Mouse (Mus musculus): ENCODE measurements around the gene S100a2. TPM values are rescaled to one million over a fixed set of nuclear protein-coding genes. Genes with fewer than 3 reads are reported as not detected.

S100a2 gene
- polyA plus RNA-seq, 1 experiment from 2014 or later, result not detected

DNA sequence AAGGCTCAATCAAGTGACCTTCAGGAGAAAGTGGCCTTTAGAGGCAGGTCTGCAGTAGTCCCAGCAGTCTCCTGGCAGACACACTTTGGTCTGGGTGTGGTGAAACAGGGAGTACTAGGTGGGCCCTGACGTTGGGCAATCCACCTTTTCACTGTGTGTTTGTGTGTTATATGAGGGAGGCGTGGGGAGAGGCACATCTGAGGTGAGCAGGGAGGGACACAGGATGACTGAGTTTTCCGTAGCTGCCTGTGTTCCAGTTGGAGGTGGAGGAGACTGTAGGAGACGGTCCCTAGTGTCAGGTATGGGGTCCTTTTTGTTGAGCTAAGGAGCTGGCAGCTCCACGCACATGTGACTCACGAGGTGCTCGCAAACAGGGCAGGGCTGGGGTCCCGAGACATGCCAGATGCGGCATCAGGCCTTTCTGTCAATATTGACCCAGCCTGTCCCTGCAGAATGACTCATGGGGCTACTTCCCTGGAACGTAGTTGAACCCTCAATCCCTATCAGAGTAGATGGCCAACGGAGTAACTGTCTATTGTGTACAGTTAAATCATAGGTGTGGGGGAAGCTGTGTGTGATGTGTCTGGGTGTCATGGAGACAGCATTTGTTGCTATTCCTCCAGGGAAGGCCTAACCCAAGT lies 24.7 kb downstream of the S100a2 start:
- Histone ChIP-seq H3K9me3 (ENCODE audit: control insufficient read depth, low read length) (peaks cover 3% of the 10 kb centered on the region; the same call in 1 of the 2 replicates), H3K9ac (ENCODE audit: low read length) (no peak overlapping the region), H3K4me2 (ENCODE audit: low read depth, low read length, severe bottlenecking) (no peak overlapping the region), H3K36me3 (ENCODE audit: control insufficient read depth, insufficient read depth, low read length) (no peaks in the 10 kb centered on the region), H3K4me1 (replicated peaks; ENCODE audit: control insufficient read depth, insufficient read depth, low read length) (peaks cover 5% of the 10 kb centered on the region; the same call in 1 of the 2 replicates), H3K27ac (ENCODE audit: low read depth, low read length) (no peak overlapping the region), H3K27me3 (ENCODE audit: control insufficient read depth, insufficient read depth, low read length) (no peaks in the 10 kb centered on the region; the same call in 1 of the 2 replicates), H3K4me3 (ENCODE audit: low read depth, low read length) (no peak overlapping the region)
- ATAC-seq (replicated peaks; ENCODE audit: low FRiP score) (no peak), DNase-seq (ENCODE audit: low spot score) (no peak)
- whole genome bisulfite sequencing, result 84% methylated on average over 11 of the region's 11 CpGs

DNA sequence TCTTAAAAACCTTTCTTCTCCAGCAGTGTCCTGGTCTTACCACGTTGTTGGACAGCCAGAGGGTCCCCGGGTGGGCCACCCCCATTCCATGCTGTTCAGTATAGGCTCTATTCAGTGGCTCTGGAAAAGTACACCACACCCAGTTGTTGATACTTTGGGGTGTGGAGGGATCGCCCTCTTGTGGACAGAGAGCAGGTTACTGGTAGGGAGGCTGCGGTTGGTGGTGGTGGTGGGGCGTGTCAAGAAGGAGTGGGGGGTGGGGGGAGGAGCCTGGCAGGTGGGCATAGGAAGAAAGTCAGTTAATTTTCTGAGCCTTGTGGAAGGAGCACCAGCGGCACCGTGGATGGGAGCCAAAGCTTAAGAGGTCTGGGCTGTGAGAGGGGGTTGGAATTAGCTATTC lies 25.4 kb downstream of the S100a2 start:
- peaks cover 5% of the 10 kb centered on the region; the same call in 1 of the 2 replicates for H3K4me1 ChIP-seq (replicated peaks; ENCODE audit: control insufficient read depth, insufficient read depth, low read length)
- H3K4me2 ChIP-seq (ENCODE audit: low read depth, low read length, severe bottlenecking), result no peak overlapping the region
- no peak overlapping the region for H3K9ac ChIP-seq (ENCODE audit: low read length)
- H3K9me3 ChIP-seq (ENCODE audit: control insufficient read depth, low read length), result peaks cover 3% of the 10 kb centered on the region; the same call in 1 of the 2 replicates
- no peak overlapping the region for H3K4me3 ChIP-seq (ENCODE audit: low read depth, low read length)
- peak; percentile 63 for DNase-seq (ENCODE audit: low spot score)
- peak; percentile 53 for ATAC-seq (replicated peaks; ENCODE audit: low FRiP score)
- H3K27ac ChIP-seq (ENCODE audit: low read depth, low read length), result no peak overlapping the region
- H3K27me3 ChIP-seq (ENCODE audit: control insufficient read depth, insufficient read depth, low read length), result no peaks in the 10 kb centered on the region; the same call in 1 of the 2 replicates
- 13% methylated on average over 7 of the region's 7 CpGs for WGBS
- H3K36me3 ChIP-seq (ENCODE audit: control insufficient read depth, insufficient read depth, low read length), result no peaks in the 10 kb centered on the region

GRCm38 (mm10) chr3:90615911-90616310 lies 25.9 kb downstream of the S100a2 start:
- H3K9ac ChIP-seq (ENCODE audit: low read length), result no peak overlapping the region
- H3K4me2 ChIP-seq (ENCODE audit: low read depth, low read length, severe bottlenecking), result no peak overlapping the region
- 87% methylated on average over 1 of the region's 1 CpGs for WGBS
- DNase-seq (ENCODE audit: low spot score) (no peak), ATAC-seq (replicated peaks; ENCODE audit: low FRiP score) (no peak)
- peaks cover 3% of the 10 kb centered on the region; the same call in 1 of the 2 replicates for H3K9me3 ChIP-seq (ENCODE audit: control insufficient read depth, low read length)
- no peak overlapping the region for H3K27ac ChIP-seq (ENCODE audit: low read depth, low read length)
- H3K36me3 ChIP-seq (ENCODE audit: control insufficient read depth, insufficient read depth, low read length), result no peaks in the 10 kb centered on the region
- H3K4me1 ChIP-seq (replicated peaks; ENCODE audit: control insufficient read depth, insufficient read depth, low read length), result peaks cover 5% of the 10 kb centered on the region; the same call in 1 of the 2 replicates
- no peaks in the 10 kb centered on the region; the same call in 1 of the 2 replicates for H3K27me3 ChIP-seq (ENCODE audit: control insufficient read depth, insufficient read depth, low read length)
- H3K4me3 ChIP-seq (ENCODE audit: low read depth, low read length), result no peak overlapping the region

GRCm38 (mm10) chr3:90617586-90617985 lies 27.5 kb downstream of the S100a2 start:
- DNase-seq (ENCODE audit: low spot score), result no peak
- no peak overlapping the region for H3K4me3 ChIP-seq (ENCODE audit: low read depth, low read length)
- WGBS, result 24% methylated on average over 1 of the region's 1 CpGs
- ATAC-seq (replicated peaks; ENCODE audit: low FRiP score), result no peak
- H3K4me1 ChIP-seq (replicated peaks; ENCODE audit: control insufficient read depth, insufficient read depth, low read length), result peaks cover 5% of the 10 kb centered on the region; the same call in 1 of the 2 replicates
- H3K27ac ChIP-seq (ENCODE audit: low read depth, low read length), result no peak overlapping the region
- H3K4me2 ChIP-seq (ENCODE audit: low read depth, low read length, severe bottlenecking), result no peak overlapping the region
- H3K9me3 ChIP-seq (ENCODE audit: control insufficient read depth, low read length), result peaks cover 3% of the 10 kb centered on the region; the same call in 1 of the 2 replicates
- no peaks in the 10 kb centered on the region for H3K36me3 ChIP-seq (ENCODE audit: control insufficient read depth, insufficient read depth, low read length)
- H3K9ac ChIP-seq (ENCODE audit: low read length), result no peak overlapping the region
- H3K27me3 ChIP-seq (ENCODE audit: control insufficient read depth, insufficient read depth, low read length), result no peaks in the 10 kb centered on the region; the same call in 1 of the 2 replicates

DNA sequence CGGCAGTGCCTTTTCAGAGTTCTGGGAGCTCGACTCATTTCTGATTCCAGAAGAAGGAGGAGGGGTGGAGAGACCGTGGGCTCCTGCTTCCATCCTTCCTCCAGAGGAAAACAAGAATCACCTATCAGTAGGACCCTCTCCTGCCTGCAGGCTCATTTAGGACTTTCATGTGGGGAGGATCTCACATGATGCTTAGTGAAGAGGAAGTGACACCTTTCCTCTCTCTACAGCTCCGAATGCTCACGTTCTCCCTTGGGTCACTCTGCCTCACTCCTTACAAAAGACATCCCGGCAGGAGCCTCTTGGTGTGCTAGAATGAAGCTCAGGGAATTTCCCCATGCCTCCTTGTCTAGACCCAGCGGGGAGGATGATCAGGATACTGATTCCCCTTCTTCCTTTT lies 31.5 kb downstream of the S100a2 start:
- Histone ChIP-seq H3K9me3 (ENCODE audit: control insufficient read depth, low read length) (peaks cover 3% of the 10 kb centered on the region; the same call in 1 of the 2 replicates), H3K4me1 (replicated peaks; ENCODE audit: control insufficient read depth, insufficient read depth, low read length) (peaks cover 9% of the 10 kb centered on the region; the same call in 1 of the 2 replicates), H3K4me2 (ENCODE audit: low read depth, low read length, severe bottlenecking) (no peak overlapping the region), H3K27me3 (ENCODE audit: control insufficient read depth, insufficient read depth, low read length) (no peaks in the 10 kb centered on the region), H3K4me3 (ENCODE audit: low read depth, low read length) (no peak overlapping the region), H3K9ac (ENCODE audit: low read length) (no peak overlapping the region), H3K36me3 (ENCODE audit: control insufficient read depth, insufficient read depth, low read length) (no peaks in the 10 kb centered on the region), H3K27ac (ENCODE audit: low read depth, low read length) (no peak overlapping the region)
- no peak for DNase-seq (ENCODE audit: low spot score)
- WGBS, result 56% methylated on average over 7 of the region's 7 CpGs
- ATAC-seq (replicated peaks; ENCODE audit: low FRiP score), result no peak

DNA sequence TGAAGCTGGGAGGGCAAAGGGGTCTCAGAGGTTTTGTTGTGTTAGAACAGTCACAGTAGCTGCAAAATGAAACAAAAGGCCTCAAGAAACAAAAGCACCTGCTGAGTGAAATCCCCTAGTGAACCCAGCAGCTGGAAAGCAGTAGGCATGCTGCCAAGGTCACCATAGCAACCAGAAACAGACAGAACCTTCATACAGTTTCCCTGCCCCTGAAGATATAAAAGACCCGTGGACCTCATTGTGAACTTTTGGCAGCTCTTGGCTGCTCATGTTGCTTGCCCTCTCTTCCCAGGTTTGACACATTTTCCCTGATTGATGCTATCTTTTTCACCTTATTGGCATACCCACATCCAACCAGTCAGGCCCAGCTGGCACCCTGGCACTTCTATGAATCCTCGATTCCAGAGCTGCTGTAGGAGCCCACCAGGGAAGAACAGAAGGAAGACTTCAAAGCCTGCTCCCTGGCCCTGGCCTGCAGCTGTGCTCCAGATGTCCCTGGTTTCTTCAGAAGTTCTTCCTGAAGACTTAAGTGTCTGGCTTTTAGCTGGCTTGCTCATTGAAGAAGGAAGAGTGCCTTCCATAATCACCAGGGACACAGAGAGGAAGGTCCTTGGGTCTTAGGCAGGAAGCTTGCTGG lies 33.5 kb downstream of the S100a2 start:
- ATAC-seq (replicated peaks; ENCODE audit: low FRiP score), result peak; percentile 72
- WGBS, result 18% methylated on average over 2 of the region's 2 CpGs
- DNase-seq (ENCODE audit: low spot score), result peak; percentile 72
- H3K27me3 ChIP-seq (ENCODE audit: control insufficient read depth, insufficient read depth, low read length), result no peaks in the 10 kb centered on the region
- peak overlapping the region; percentile 27 for H3K27ac ChIP-seq (ENCODE audit: low read depth, low read length)
- H3K9me3 ChIP-seq (ENCODE audit: control insufficient read depth, low read length), result no peaks in the 10 kb centered on the region
- H3K4me1 ChIP-seq (replicated peaks; ENCODE audit: control insufficient read depth, insufficient read depth, low read length), result peaks cover 9% of the 10 kb centered on the region; the same call in 1 of the 2 replicates
- no peak overlapping the region for H3K9ac ChIP-seq (ENCODE audit: low read length)
- H3K36me3 ChIP-seq (ENCODE audit: control insufficient read depth, insufficient read depth, low read length), result no peaks in the 10 kb centered on the region
- no peak overlapping the region for H3K4me2 ChIP-seq (ENCODE audit: low read depth, low read length, severe bottlenecking)
- no peak overlapping the region for H3K4me3 ChIP-seq (ENCODE audit: low read depth, low read length)

- H3K4me1 ChIP-seq (replicated peaks; ENCODE audit: control insufficient read depth, insufficient read depth, low read length), result peaks cover 9% of the 10 kb centered on the region; the same call in 1 of the 2 replicates
- H3K4me3 ChIP-seq (ENCODE audit: low read depth, low read length), result no peak overlapping the region
- H3K4me2 ChIP-seq (ENCODE audit: low read depth, low read length, severe bottlenecking), result no peak overlapping the region
- WGBS, result 82% methylated on average over 5 of the region's 5 CpGs
- no peaks in the 10 kb centered on the region for H3K9me3 ChIP-seq (ENCODE audit: control insufficient read depth, low read length)
- no peak for DNase-seq (ENCODE audit: low spot score)
- H3K27me3 ChIP-seq (ENCODE audit: control insufficient read depth, insufficient read depth, low read length), result no peaks in the 10 kb centered on the region
- no peaks in the 10 kb centered on the region for H3K36me3 ChIP-seq (ENCODE audit: control insufficient read depth, insufficient read depth, low read length)
- no peak for ATAC-seq (replicated peaks; ENCODE audit: low FRiP score)
- no peak overlapping the region for H3K9ac ChIP-seq (ENCODE audit: low read length)
- no peak overlapping the region for H3K27ac ChIP-seq (ENCODE audit: low read depth, low read length)
These were observed 35.4 kb downstream of the S100a2 start for GRCm38 (mm10) chr3:90625496-90625895.

DNA sequence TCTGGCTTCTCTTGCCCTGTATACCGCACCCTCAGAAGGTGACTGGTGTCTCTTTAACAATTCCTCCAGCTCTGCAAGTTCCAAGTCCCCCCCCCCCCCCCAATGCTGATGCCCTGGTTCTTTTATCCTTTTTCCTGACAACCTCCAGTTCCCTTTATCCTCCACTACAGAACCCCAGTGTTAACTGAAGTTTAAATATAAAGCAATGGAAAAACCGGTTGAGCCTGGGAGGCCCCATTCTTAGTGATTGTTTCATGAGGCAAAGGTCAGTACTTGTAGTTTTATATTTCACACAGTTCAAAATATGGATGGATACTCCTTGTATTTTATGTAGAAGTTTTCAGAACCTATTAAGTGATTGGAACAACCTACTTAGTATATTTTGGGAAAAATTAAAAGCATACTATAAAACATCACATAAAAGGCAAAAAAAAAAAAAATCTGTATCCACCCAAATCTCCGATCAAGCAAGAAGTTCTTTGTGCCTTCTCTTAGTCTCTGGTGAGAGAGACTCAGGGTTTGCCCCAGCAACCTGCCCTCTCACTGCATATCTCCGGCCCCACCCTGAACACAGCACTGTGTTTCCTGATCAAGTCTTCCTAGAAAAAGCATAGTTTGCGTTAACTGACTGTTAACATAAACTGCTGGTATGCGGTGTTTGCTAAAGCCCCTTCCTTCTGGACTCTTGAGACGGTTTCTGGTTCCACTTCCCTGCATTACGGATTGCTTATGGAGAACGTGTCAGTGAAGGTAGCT lies 36.4 kb downstream of the S100a2 start:
- ATAC-seq (replicated peaks; ENCODE audit: low FRiP score), result no peak
- no peak overlapping the region for H3K27ac ChIP-seq (ENCODE audit: low read depth, low read length)
- WGBS, result 81% methylated on average over 9 of the region's 9 CpGs

More for the DNA sequence above, 36.4 kb downstream of the S100a2 start:
- H3K4me2 ChIP-seq (ENCODE audit: low read depth, low read length, severe bottlenecking), result no peak overlapping the region
- peaks cover 9% of the 10 kb centered on the region; the same call in 1 of the 2 replicates for H3K4me1 ChIP-seq (replicated peaks; ENCODE audit: control insufficient read depth, insufficient read depth, low read length)
- H3K36me3 ChIP-seq (ENCODE audit: control insufficient read depth, insufficient read depth, low read length), result no peaks in the 10 kb centered on the region
- H3K9ac ChIP-seq (ENCODE audit: low read length), result no peak overlapping the region
- no peak overlapping the region for H3K4me3 ChIP-seq (ENCODE audit: low read depth, low read length)
- no peaks in the 10 kb centered on the region for H3K9me3 ChIP-seq (ENCODE audit: control insufficient read depth, low read length)
- peak; percentile 25 for DNase-seq (ENCODE audit: low spot score)
- H3K27me3 ChIP-seq (ENCODE audit: control insufficient read depth, insufficient read depth, low read length), result no peaks in the 10 kb centered on the region
